Mouse (Mus musculus): ENCODE data around the gene Tnfsf13. TPM values are rescaled to one million over a fixed set of nuclear protein-coding genes. Genes with fewer than 3 reads are reported as not detected.
"Not testable (repeated sequence)": the region's sequence is repeated elsewhere in the genome, so short reads cannot be mapped to it uniquely, and the experiment has no call there.

The Tnfsf13 gene
- polyA plus RNA-seq (2017; shearing (Covaris generic)) = not detected

GRCm38 (mm10) chr11:69685526-69686148 lies at the start of gene Tnfsf13:
Gene Tnfsf13 (minus strand): TSS chr11:69685784.
- ATAC-seq = no peak

DNA sequence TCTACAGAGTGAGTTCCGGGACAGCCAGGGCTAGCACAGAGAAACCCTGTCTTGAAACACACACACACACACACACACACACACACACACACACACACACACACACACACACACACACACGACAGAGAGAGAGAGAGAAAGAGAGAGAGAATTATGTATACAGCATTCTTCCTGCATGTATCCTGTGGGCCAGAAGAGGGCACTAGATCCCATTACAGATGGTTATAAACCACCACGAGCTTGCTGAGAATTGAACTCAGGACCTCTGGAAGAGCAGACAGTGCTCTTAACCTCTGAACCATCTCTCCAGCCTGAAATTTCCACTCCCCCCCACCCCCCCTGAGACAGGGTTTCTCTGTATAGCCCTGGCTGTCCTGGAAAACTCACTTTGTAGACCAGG lies 45.8 kb upstream of the Tnfsf13 start:
- not testable (repeated sequence) for ATAC-seq

- no peak for ATAC-seq
These were observed 43.5 kb upstream of the Tnfsf13 start for GRCm38 (mm10) chr11:69729063-69729462.

DNA sequence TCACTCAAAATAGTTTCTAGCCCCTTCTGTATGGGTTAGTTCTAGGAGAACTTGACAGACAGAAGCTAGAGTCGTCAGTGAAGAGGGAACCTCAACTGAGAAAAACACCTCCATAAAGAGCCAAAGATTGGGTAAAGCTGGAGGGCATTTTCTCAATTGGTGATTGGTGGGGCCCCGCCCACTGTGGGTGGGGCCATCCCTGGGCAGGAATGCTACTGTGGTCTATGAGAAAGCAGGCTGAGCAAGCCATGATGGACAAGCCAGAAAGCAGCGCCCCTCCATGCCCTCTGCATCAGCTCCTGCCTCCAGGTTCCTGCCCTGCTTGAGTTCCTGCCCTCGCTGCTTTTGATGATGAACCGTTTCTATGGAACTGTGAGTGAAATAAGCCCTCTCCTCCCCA lies 40.4 kb upstream of the Tnfsf13 start:
- ATAC-seq = no peak

DNA sequence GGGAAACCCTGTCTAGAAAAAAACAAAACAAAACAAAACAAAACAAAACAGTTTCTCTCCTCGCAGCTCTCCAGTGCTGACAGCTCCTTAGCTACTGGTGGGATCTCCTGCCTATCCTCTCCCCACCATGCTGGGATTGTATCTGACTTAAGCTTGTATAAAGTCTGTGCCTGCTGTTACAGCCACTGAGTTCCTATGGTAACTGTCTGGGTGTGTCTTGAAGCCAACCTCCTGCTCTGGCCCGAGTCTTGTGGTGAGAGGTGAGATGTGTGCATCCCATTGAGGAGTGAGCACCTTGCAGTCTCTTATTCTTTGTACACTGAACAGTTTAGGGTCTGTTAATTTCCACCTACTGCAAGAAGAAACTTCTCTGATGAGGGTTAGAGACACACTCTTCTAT lies 37.5 kb upstream of the Tnfsf13 start:
- ATAC-seq = no peak

- ATAC-seq = no peak
These were observed 35.3 kb upstream of the Tnfsf13 start for GRCm38 (mm10) chr11:69720852-69721251.

GRCm38 (mm10) chr11:69719423-69719822 lies 33.8 kb upstream of the Tnfsf13 start:
- no peak for ATAC-seq

DNA sequence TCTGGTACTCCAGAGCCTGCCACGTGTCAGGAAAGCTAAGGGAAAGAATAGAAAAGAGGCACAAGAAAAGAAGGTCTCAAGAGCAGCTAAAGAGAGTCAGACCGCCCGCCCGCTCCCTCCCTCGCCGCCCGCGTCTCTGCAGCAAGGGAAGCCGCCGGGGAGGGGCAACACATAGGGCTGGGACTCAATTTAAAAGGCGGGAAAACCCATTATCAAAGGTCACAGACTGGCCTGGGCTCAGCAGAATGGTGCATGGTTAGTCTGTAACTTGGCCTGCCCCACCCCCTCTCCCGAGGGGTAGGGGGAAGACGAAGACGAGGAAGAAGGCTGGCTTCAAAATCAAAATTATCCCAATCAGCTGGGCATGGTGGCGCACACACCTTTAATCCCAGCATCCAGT lies 33.1 kb upstream of the Tnfsf13 start:
- no peak for ATAC-seq

DNA sequence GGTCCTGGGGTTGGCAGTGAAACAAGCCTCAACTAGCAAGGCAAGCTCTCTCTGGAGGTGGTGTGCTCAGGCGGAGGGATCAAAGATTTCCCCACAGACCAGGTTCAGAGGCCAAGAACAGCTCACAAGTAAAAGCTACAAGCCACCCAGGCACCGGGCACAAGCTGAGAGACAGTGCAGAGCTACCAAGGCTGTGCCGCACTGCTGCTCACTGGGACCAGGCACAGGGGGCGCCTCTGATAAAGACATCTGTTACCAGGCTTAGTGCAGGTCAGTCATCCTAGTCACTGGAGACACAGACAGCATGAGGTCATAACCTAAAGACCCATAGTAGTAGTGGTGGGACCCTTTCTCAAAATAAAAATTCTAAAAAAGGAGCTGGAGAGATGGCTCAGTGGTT lies 31.4 kb upstream of the Tnfsf13 start:
- ATAC-seq = no peak

GRCm38 (mm10) chr11:69715929-69716328 lies 30.3 kb upstream of the Tnfsf13 start:
- no peak for ATAC-seq

DNA sequence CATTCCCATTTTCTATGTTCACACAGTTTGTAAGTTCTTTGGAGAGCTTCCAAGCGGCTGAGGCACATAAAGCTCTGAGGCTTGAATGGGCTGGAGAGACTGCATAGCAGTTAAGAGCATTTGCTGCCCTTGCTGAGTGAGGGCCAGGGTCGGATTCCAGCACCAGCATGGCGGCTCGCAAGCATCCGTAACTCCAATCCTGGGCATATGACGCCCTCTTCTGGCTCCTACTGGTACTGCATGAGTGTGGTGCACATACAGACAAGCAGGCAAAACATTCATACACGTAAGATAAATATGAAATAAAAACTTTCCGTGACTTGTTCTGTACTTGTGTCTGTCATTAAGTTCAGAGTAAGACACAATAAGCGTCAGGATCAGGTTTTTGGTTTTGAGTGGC lies 29.9 kb upstream of the Tnfsf13 start:
- ATAC-seq = no peak

DNA sequence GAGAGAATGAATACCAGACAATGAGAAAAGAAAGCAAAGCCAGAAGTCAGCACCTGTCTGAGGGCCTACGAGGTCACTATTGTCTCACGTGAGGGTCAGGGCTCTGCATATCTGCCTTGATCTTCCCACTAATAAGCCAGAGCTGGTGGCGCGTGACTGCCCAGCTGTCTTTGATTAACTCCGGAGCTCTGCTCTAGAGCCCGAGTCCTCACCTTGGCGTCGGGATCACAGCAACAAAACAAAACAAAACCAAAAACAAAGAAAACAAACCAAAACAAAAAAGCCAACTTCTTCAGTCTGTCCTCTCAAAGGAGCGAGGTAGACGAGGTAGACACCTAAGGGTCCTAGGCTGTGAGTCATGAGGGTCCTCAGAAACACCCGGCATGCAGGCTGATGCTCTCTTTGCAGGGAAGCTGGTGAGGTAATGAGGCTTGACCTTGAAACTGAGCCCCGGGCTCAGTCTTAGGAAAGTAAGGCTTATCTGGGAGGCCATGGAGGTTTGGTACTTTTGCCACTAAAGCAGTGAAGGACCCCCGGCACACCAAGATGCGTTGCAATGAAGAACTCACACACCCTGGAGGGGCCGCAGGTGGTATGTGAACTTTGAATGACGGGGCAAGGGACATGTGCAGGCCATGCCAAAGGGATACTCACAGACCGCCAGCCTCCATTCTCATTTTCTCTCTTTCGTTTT lies 29.2 kb upstream of the Tnfsf13 start:
- ATAC-seq = no peak

DNA sequence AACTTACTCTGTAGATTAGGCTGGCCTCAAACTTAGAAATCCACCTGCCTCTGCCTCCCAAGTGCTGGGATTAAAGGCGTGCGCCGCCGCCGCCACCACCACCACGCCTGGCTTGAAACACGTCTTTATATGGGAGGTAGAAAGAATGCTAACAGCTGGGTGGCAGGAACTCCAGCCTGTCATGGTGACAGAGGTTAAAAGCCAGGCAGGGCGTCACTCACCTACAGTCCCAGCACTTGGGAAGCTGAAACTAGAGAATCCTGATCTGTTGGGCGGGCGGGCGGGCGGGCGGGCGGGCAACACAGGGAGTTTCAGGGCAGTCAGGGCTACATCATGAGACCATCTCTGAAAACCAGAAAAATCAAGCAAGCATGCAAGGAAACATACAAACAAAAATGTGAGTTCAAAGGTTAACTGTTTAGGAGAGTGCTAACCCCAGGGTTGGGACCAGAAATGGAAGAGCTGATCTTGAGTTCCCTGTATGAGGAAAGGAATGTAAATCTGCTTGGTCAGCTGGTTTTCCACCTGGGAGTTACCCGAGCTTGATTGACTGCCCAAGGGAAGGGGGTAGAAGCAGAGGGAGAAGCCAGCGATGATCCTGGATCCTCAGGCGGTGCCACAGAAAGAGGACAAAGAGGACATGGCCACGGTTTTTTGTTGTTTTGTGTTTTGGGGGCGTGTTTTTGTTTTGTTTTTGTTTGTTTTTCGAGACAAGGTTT lies 27.5 kb upstream of the Tnfsf13 start:
- ATAC-seq = no peak

DNA sequence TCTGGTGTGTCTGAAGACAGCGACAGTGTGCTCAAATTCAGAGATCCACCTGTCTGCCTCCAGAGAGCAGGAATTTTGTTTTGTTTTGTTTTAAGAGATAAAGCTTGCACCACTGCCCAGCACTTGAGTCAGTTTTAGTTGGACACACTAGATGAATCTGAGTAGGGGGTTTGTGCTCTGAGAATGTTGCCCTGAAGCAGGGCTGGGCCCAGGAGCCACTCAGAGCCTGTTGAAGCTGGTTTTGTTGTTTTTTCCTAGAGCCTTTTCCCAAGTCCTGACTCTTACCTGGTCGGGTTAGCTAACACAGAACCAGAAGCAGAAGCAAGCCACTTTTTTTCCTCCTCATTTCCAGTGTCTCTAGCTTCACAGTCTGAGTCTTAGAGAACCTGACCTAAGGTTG lies 25.5 kb upstream of the Tnfsf13 start:
- ATAC-seq = no peak

GRCm38 (mm10) chr11:69710470-69710869 lies 24.9 kb upstream of the Tnfsf13 start:
- no peak for ATAC-seq

DNA sequence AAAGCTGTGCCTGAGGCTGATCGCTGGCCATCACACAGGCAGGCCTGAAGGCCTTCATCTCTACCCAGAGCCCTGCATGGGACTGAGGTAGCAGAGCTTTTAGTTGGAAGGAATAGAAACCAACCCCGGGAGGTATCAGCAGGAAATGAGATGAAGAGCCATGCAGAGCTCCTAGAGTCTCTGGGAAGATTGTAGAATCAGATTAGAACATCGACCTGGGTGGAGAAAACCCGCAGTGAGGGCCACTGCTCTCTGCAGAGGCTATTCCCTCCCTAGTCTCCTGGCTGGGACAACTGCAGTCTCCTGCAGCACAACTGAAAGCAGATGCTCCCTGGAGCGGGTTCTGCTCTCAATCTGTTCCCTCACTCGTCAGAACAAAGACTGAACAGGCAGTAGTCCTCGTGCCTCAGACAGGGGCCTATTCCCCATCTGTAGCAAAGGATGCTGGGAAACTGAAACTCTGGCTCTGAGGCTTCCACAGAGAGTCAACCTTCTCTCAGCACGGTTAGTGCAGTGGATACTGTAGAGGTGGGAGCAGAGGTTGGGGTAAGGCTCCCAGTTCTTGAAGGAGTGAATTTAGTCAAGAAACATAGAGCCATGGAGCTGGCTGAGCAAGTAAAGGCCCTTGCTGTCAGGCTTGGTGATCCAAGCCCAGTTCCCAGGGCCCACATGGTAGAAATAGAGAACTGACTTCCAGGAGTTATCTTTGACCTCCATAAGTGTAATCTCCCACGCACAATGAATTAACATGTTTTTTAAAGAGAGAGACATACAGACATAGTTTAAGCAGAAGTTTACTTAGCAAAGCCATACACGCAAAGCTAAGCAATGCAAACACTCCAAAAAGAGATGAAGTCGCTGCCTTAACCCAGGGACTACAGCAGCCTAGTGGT lies 24.2 kb upstream of the Tnfsf13 start:
- no peak for ATAC-seq

DNA sequence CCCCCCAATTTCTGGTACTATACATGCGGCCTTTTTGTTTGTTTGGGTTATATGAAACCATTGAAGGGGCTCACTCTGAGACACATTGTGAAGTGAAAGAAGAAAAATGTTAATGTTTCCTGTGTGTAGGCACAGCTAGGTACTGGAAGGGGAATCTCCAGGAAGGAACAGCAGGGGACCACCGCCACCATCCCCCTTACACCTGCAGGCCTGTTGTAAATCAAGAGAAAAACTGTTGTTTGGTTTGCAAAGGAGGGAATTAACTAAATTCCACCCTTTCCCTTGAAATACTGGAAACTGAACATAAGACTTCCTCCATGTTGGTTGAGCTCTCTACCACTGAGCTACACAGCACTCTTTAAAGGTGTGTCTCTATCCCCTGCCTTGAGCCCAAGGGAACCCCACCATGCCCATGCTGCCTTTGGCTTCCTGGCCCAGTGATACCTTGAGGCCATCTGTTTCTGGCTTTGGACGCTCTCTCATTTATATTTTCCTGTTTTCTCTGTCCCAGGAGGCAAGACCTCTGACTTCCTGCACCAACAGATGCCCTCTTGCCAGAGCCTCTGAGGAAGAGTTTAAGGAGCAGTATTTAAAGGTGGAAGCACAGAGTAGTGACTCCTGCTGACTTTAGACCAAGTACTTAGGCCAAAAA lies 23.2 kb upstream of the Tnfsf13 start:
- no peak for ATAC-seq

DNA sequence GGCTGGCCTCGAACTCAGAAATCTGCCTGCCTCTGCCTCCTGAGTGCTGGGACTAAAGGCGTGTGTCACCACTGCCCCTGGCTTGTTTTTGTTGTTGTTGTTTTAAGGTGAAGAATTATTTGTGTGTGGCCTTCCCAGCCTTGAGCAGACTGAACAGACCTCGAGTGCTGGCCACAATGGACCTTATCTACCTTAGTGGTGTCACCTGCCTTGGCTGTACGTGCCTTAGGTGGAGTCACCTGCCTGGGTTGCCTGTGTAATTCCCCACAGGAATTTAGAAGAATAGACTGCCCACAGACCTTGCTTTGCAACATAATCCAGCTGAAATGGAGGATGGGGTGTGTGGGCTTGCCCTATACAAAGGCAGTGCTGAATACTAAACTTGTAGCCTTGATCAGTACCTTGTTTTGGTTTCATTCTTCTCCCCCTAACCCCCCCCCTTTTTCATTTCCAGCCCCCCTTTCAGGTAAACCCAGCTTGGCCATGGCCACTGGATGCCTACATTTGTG lies 22.3 kb upstream of the Tnfsf13 start:
- no peak for ATAC-seq

GRCm38 (mm10) chr11:69707480-69707847 lies 21.9 kb upstream of the Tnfsf13 start:
- ATAC-seq = no peak

DNA sequence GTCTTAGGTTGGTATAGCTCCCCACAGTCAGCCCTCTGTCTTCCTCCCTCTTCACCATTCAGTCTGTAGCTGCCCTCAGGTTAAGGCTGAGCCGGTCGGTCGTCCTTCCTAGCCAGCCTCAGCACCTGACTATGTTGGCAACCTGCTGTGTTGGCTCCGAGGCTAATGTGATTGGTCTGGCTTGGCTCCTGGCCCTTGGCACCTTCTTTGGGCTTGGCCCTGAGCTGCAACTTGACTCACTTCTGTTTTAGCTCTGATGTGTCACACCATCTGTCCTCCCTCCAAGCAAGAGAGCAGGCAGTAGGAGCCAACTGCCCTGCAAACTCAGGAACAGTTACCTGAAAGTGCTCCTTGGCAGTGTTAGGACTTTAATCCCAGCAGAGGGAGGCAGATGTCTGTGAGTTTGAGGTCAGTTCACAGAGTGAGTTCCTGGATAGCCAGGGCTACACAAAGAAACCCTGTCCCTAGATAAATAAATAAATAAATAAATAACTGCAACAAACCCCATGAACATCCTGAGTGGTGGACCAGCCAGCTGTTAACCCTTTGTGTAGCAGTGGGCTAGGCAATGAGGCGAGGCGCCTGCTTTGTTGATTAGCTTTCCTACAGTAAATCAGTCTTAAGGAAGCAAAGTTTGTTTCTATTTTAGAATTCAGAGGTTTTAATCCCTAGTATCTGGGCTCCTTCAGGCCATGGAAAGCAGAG lies 21.3 kb upstream of the Tnfsf13 start:
- no peak for ATAC-seq

DNA sequence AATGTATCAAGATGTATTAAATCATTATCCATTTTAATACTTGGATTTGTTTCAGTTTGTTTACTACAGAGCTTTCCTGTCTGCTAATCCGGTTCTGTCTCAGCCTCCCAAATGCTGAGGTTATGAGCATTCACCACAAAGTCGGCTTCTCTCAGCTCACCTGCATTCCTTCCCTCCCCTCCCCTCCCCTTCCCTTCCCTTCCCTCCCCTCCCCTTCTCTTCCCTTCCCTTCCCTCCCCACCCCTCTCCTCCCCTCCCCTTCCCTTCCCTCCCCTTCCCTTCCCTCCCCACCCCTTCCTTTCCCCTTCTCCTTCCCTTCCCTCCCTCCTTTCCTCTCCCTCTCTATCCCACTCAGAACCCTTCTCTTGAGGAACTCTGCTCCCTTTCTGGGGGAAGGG lies 19.0 kb upstream of the Tnfsf13 start:
- no peak for ATAC-seq
